Mouse (Mus musculus): Measurements from ENCODE around the gene Gm21854.
"Not testable (repeated sequence)": the region's sequence is repeated elsewhere in the genome, so short reads cannot be mapped to it uniquely, and the experiment has no call there.

Gene Gm21854

DNA sequence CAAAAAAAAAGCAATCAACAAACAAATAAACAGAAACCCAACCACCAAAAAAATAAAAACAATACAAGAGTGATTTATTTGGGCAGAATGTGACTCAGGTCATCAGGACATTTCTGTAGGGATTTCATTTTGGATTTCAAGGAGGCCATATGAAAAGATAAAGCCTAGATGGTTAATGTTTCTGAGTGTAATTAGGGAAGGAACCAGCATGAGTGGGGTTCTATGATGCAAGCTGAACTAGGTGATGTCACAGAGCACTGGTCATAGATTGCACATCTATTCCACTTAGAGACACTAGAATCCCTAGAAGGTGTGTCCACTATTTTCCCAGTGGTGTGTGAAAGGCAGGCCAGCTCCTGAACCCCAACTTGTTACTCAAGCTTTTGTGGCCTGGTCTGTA, at the start of gene Gm21854:
TSS of gene Gm21854 (plus strand) at position 301 of the 400 bp plus-strand sequence.
- not testable (repeated sequence) for DNase-seq
